Mouse (Mus musculus) midbrain, postnatal 0 days (tissue): ENCODE measurements at regions not wholly inside any gene's neighbourhood (a gene's known extent, or its start where the extent isn't known, plus 50 kb on each side); places are given as distances from the start of the nearest gene placed in this dataset.

Experiments used
- ATAC-seq: fragments of 200-750 bp; cut with Nextera tagmentation; 2 replicates; pipeline ENCODE4 v1.8.0; 2017; ENCODE audit warnings: moderate number of reproducible peaks, mild to moderate bottlenecking, moderate TSS enrichment, moderate library complexity; ENCODE audit not compliant: low FRiP score
- DNase-seq: peaks from one replicate; pipeline ENCODE4 v3.0.0-alpha.2; 2015; ENCODE audit warnings: low spot score
- H3K27ac ChIP-seq: fragments of 300-500 bp; sonication (generic); 2 replicates; pipeline ENCODE4 v1.5.1; 2014; ENCODE audit warnings: low read depth, mild to moderate bottlenecking, low read length, mixed read lengths
- H3K27me3 ChIP-seq: fragments of 300-500 bp; sonication (generic); 2 replicates; pipeline ENCODE4 v1.6.1; 2014; ENCODE audit warnings: low read length, control low read depth, mixed read lengths; ENCODE audit not compliant: insufficient read depth
- H3K36me3 ChIP-seq: fragments of 300-500 bp; sonication (generic); 2 replicates; pipeline ENCODE4 v1.6.1; 2014; ENCODE audit warnings: low read length, control low read depth, mixed read lengths; ENCODE audit not compliant: insufficient read depth
- H3K4me1 ChIP-seq: fragments of 300-500 bp; sonication (generic); 2 replicates; pipeline ENCODE4 v1.6.1; 2014; ENCODE audit warnings: mild to moderate bottlenecking, control low read depth, antibody characterized with exemption, low read length, mixed read lengths; ENCODE audit not compliant: insufficient read depth
- H3K4me2 ChIP-seq: fragments of 300-500 bp; sonication (generic); 2 replicates; pipeline ENCODE4 v1.6.1; 2014; ENCODE audit warnings: low read depth, mild to moderate bottlenecking, low read length, mixed read lengths; ENCODE audit not compliant: poor library complexity, severe bottlenecking
- H3K4me3 ChIP-seq: fragments of 300-500 bp; sonication (generic); 2 replicates; pipeline ENCODE4 v1.5.1; 2014; ENCODE audit warnings: low read depth, mild to moderate bottlenecking, low read length, moderate library complexity
- H3K9ac ChIP-seq: fragments of 300-500 bp; sonication (generic); replicated peaks from 2 replicates; pipeline ENCODE4 v1.6.1; 2014; ENCODE audit warnings: mild to moderate bottlenecking, low read length, moderate library complexity, mixed read lengths; ENCODE audit not compliant: poor library complexity, severe bottlenecking
- H3K9me3 ChIP-seq: fragments of 300-500 bp; sonication (generic); 2 replicates; pipeline ENCODE4 v1.6.1; 2016; ENCODE audit warnings: low read length, control low read depth
- CTCF ChIP-seq: IDR thresholded peaks from 2 replicates; pipeline ENCODE4 v1.5.1; 2016; ENCODE audit warnings: antibody characterized with exemption, mild to moderate bottlenecking
- WGBS: fragments of 180-500 bp; shearing (Covaris S2); extraction: QIAGEN DNeasy Blood & Tissue Kit; methylation state at CpG from one replicate; pipeline ENCODE4 v1.1.7; 2014; 5-methylcytosine and 5-hydroxymethylcytosine counted together

DNA sequence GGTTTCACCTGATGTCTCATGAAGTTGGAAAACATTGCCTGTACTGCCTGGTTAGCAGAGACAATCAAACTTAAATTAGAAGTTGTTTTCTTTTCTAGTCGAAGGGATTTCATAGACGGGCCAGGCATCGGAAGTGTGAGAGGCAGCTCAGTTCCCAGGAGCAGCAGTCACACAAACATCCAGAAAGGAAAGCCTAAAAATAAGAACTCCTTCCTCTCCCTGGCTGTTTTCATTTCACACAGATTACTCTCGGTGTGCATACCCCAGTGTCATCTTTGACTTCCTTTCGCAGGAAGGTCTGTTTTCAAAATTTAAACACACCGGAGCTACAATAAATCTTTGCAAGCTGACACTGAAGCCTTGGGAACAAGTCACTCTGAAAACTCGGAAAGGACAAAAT lies 818.7 kb downstream of the Diaph3 start:
- Histone ChIP-seq H3K27ac (no peak overlapping the region), H3K9me3 (no peaks in the 10 kb centered on the region), H3K27me3 (no peaks in the 10 kb centered on the region), H3K36me3 (no peaks in the 10 kb centered on the region), H3K4me3 (no peak overlapping the region), H3K4me1 (no peaks in the 10 kb centered on the region), H3K9ac (no peak overlapping the region), H3K4me2 (no peak overlapping the region)
- no peak for ATAC-seq
- DNase-seq: no peak
- 76% methylated on average over 7 of the region's 7 CpGs for WGBS
- no peak for TF ChIP-seq CTCF

DNA sequence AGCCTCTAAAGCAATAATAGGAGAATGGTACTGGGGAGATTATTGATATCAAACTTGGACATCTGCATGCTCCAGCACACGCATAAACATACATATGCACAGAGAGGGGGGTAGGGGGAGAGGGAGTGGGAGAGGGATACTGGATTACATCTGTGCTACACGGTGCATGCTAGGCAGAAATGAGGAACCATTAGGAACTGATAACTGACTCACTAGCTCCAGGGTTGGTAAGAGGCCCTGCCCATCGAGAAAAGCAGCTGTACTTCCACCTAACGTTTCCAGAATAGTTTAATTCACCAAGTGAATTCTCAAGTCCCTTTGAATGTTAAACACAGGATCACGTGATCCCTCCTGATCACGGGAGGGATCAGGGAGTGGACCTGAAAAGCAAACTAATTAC lies 825.1 kb downstream of the Diaph3 start:
- H3K36me3 ChIP-seq: no peaks in the 10 kb centered on the region
- WGBS: 90% methylated on average over 6 of the region's 6 CpGs
- H3K9me3 ChIP-seq: no peaks in the 10 kb centered on the region
- no peaks in the 10 kb centered on the region for H3K27me3 ChIP-seq
- no peak overlapping the region for H3K27ac ChIP-seq
- H3K9ac ChIP-seq: no peak overlapping the region
- H3K4me2 ChIP-seq: no peak overlapping the region
- no peaks in the 10 kb centered on the region for H3K4me1 ChIP-seq
- DNase-seq: no peak
- TF ChIP-seq CTCF: no peak
- H3K4me3 ChIP-seq: no peak overlapping the region
- no peak for ATAC-seq

GRCm38 (mm10) chr14:86308949-86309543 lies 832.0 kb downstream of the Diaph3 start:
- H3K9ac ChIP-seq: no peak overlapping the region
- no peak for TF ChIP-seq CTCF
- no peak overlapping the region for H3K27ac ChIP-seq
- DNase-seq (no peak), ATAC-seq (no peak)
- 78% methylated on average over 7 of the region's 7 CpGs for WGBS
- no peak overlapping the region for H3K4me2 ChIP-seq
- no peaks in the 10 kb centered on the region for H3K9me3 ChIP-seq
- no peaks in the 10 kb centered on the region for H3K36me3 ChIP-seq
- no peaks in the 10 kb centered on the region for H3K4me1 ChIP-seq
- no peaks in the 10 kb centered on the region for H3K27me3 ChIP-seq
- no peak overlapping the region for H3K4me3 ChIP-seq

DNA sequence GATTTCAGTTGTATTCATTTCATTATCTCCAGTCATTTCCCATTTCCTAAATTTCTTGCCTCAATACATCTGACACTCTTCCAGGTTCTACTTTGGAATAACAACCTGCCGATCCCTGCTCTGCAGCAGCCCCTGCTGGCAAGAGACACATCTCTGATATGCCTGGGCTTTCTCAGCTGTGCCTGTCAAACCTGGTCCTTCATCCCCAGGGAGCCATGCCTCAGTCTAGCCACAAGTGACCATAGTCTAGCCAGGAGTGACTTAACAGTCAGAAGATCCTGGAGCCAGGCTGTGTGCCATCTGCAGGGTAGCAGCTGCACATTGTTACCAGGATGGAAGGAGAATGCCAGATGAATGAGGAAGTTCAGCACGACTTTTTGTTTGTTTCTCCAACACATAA lies 833.2 kb downstream of the Diaph3 start:
- no peaks in the 10 kb centered on the region for H3K4me1 ChIP-seq
- no peak overlapping the region for H3K4me3 ChIP-seq
- no peaks in the 10 kb centered on the region for H3K36me3 ChIP-seq
- TF ChIP-seq CTCF: peak; percentile 80
- peak; percentile 78 for DNase-seq
- H3K9me3 ChIP-seq: no peaks in the 10 kb centered on the region
- no peak overlapping the region for H3K27ac ChIP-seq
- no peak overlapping the region for H3K9ac ChIP-seq
- 45% methylated on average over 2 of the region's 2 CpGs for WGBS
- H3K4me2 ChIP-seq: no peak overlapping the region
- ATAC-seq: no peak
- H3K27me3 ChIP-seq: no peaks in the 10 kb centered on the region

- ATAC-seq (no peak), DNase-seq (no peak)
- no peak overlapping the region for H3K4me2 ChIP-seq
- 85% methylated on average over 5 of the region's 5 CpGs for WGBS
- no peak overlapping the region for H3K27ac ChIP-seq
- TF ChIP-seq CTCF: no peak
- no peak overlapping the region for H3K9ac ChIP-seq
- no peaks in the 10 kb centered on the region for H3K9me3 ChIP-seq
- H3K27me3 ChIP-seq: no peaks in the 10 kb centered on the region
- H3K4me1 ChIP-seq: no peaks in the 10 kb centered on the region
- H3K4me3 ChIP-seq: no peak overlapping the region
- no peaks in the 10 kb centered on the region for H3K36me3 ChIP-seq
Measured at GRCm38 (mm10) chr14:86301666-86302065, 839.4 kb downstream of the Diaph3 start.

DNA sequence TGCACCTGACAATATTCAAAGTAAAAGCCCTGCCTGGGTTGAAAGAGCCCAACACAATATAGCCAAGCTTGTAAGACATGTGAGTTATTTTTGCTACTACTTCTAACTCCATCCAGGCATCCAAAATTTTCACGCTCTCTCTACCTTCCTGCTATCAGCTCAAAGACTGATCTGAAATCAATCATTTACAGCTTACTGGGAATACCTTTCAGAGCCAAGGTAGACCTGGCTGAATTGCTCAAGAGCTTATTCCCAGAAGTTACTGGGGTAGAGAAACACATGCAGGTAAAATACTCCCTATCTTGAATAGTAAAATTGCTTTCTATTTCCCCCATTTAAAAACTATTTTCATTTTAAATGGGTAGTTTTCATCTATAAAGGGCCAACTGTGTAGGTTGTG lies 840.2 kb downstream of the Diaph3 start:
- Histone ChIP-seq H3K27ac (no peak overlapping the region), H3K4me2 (no peak overlapping the region), H3K4me3 (no peak overlapping the region), H3K9ac (no peak overlapping the region), H3K36me3 (no peaks in the 10 kb centered on the region), H3K4me1 (no peaks in the 10 kb centered on the region), H3K27me3 (no peaks in the 10 kb centered on the region), H3K9me3 (no peaks in the 10 kb centered on the region)
- DNase-seq: no peak
- no peak for ATAC-seq
- 88% methylated on average over 1 of the region's 1 CpGs for WGBS
- no peak for TF ChIP-seq CTCF
